Mouse (Mus musculus) spleen, adult 12 weeks (tissue): ENCODE data around the gene Snai3.
A peak's percentile ranks its signal among the peaks of the same experiment; 100 is the strongest.

Source experiments
- DNase-seq: peaks from one replicate; pipeline ENCODE4 v3.0.0; 2022; ENCODE audit warnings: low spot score

Snai3 gene

DNA sequence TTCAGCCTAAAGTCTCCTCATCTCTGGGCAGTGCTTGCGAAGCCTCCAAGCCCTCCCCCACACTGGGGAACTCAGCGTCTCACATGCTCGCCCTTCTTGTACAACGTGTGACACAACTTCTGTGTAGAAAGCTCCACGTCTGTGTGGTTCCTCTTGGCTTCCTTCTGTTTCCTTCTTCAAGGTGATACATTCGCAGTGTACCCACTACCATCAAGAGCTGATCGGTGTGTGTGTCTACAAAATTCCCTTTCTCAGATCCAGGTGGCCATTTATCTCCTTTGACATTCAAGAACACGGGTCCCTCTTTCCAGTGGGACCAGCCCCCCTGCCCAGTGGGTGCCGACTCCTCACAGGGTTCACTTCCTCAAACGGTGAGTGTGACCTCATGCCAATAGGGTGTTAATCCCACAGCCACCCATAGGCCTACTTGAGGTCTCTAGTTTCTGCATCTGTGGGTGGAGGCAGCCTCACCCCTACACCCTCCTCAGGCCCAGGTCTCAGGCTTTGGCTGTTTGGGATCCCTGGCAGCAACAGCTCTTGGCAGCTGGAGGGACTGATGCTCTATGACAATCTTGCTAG, 30.4 kb downstream of the Snai3 start:
- DNase-seq = peak; percentile 50

DNA sequence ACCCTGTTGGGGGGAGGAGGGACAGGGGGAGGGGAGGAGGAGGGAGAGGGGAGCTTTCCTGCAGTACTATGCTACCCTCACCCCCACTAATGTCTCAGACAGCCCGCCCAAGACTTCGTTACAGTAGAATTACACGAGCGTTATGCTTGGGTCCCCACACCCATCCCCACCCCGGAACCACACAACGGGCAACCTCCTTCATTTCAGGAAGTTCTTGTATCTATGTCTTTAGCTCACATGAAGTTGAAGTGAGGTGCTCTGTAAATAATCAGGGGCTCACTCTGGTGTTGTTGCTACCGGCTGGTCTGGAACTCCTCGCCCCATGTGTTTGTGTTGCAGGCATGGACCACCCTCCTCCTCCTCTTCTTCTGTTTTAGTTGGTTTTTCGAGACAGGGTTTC, 32.4 kb downstream of the Snai3 start:
- no peak for DNase-seq

DNA sequence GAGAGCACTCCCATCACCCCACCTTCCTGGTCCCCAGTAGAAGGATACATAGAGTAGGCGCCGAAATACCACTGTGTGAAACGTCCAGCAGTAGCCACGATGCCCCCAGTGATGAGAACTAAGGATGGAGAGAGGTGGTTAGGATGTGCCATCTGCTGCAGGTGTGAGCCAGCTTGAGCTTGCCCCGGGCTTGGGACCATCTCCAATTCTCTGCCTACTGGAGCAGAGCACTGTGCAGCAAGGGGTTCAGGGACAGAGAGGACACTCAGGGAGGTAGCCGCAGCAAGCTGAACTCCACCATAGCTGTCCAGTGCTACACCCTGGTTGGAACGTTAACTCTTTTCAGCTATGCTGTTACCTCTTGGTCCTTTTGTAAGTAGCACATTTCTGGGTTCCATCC, 32.9 kb downstream of the Snai3 start:
- no peak for DNase-seq

DNA sequence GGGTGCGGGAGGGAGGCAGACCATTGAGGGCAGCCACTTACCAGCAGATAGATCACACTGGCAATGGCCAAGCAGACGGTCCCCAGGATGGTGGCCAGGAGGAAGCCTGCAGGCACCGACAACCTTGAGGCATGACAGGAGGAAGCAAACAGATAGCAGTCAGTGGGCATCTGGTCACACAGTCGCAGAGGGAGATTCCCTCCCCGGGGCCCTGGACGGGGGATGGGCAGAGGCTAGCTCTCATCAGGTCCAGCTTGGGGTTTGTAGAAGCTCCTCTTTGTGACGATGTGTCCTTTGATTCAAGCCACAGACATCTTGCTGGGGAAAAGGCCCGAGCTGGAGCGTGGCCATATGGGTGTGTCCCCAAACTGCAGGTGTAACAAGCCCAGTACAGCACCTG, 34.4 kb downstream of the Snai3 start:
- DNase-seq = no peak

DNA sequence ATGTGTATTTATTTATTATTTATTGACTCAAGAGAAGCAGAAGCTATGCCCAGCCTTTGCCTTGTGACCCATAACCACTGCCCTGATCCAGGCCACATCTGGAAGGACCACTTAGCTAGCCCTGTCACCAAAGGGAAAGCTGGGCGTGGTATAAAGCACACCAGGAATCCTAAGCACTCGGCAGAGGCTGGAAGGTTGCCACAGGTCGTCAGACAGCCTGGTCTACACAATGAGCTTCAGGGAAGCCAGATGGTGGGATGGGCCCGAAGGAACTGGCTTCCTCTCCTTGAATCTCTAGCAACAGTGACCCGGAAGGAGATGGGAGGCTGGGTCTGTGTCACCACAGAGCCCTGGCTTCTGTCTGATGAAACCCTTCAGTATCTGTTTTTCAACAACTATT, 36.9 kb downstream of the Snai3 start:
- DNase-seq = no peak

DNA sequence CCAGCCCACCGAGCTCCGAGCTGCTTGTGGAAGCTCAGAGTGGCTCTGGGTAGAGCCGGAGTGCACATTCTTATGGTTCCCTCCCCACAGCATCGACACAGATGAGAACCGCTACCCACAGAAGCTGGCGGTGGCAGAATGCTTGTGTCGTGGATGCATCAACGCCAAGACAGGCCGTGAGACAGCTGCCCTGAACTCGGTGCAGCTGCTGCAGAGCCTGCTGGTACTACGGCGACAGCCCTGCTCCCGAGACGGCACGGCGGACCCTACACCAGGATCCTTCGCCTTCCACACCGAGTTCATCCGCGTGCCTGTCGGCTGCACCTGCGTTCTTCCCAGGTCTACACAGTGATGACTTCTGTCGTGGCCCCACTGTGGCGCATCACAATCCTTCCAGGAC, 37.3 kb downstream of the Snai3 start:
- DNase-seq = no peak

DNA sequence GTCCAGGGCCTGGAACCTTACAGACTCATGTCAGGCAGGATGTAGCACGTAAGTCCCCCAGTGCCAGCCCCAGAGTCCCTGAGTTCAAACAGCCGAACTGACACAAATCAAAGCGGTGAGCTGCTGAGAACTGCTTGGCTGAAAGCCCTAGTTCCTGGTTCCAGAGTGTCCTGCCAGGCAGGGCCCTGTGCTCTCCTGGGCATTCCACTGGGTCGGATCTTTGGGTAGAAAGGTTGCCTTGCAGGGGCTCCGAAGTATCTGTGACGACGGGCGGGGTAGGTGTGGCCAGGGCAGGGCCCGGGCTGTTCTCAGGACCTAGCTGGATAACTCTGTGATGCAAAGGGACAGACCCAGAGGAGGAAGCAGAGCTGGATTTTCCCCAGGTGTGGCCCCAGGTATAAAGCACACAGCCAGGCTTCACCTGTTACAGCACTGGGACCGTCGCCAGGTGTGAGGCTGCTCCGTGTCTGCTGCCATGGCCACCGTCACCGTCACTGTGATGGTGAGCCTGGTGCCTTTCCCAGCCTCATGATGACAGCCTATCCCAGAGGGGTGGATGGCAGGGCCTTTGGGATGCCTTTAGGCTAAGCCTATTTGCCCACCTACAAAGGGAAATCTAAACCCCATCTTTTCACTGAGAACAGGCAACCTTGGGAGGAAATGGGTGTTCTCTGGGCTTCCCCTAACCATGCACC, 39.0 kb downstream of the Snai3 start, which contains the start of gene Il17c:
TSS of gene Il17c (plus strand) at position 645 of the 695 bp plus-strand sequence.
- DNase-seq = no peak

DNA sequence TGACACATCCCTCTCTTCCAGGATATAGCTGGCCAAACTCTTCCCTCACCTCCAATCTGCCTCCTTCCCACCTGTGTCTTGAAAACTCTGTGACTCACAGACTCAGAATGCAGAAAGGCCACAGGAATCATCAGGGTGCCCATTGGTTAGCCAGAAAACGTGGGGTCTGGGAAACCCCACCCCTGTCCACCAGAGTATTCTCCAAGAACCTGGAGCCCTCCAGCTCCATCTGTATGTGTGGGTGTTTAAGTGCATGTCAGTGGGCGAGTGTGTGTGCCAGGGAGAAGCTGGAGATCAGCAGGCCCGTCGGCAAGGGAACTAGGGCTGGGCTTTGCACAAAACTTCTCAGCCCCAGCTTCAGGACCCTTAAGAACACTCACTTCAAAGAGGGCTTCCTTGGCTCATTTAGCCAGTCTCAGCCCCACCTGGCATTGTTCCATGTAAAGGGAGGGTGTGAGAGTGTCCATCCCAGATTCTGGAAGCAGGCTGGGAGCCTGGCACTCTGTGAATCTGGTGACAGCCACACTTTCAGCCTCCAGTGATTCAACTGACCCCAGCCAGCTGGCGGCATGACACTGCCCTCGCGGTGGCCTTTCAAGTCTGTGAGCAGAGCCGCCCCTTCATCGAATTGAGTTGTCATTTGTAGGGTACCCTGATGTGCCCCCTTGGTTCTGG, 40.5 kb downstream of the Snai3 start:
- no peak for DNase-seq

DNA sequence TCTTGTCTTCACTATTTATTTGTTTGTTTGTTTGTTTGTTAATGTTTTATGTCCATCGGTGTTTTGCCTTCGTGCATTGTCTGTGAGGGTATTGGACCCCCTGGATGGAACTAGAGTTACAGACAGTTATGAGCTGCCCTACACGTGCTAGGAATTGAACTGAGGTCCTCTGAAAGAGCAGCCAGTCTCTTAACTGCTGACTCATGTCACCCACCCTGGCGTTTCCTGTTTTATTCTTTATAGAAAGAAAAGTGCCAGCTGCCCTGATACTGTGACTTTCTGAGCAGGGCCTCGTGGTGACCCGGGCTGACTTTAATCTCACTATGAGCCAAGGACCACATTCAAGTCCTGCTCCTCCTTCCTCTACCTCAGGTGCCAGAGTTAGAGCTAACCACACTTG, 45.0 kb downstream of the Snai3 start:
- no peak for DNase-seq

DNA sequence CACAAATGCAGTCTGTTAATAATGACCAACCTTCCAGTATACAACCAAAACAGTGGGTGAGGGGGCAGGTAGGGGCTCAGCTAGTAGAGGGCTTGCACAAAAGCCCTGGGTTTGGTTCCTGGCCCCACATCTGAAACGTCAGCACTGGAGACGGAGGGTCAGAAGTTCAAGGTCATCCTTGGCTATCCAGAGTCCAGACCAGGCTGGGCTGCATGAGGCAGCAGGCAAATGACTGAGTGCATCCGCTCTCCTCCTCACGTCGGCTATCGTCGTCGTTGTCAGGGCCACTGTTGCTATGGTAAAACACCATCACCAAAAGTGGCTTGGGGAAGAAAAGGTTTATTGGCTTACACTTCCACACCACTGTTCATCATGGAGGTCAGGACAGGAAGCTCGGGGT, 46.2 kb downstream of the Snai3 start:
- DNase-seq = no peak

DNA sequence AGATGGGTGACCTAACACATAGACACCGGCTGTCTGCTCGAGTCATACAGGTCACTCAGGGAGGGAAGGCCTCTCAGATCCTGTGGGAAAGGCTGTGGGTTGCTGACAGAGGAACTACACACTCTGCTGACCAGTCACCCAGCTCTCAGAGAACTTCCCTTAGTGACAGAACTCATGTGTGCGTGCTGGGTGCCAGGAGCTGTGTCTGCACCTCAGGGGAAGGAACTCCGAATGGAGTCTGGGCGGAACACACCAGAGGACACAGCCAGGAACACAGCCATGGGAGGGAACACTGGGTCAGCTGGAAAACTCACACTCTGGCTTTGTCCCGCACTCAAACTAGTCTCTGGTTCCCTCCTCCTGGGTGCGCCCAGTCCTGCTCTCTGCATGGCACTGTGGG, 52.9 kb downstream of the Snai3 start:
- no peak for DNase-seq

DNA sequence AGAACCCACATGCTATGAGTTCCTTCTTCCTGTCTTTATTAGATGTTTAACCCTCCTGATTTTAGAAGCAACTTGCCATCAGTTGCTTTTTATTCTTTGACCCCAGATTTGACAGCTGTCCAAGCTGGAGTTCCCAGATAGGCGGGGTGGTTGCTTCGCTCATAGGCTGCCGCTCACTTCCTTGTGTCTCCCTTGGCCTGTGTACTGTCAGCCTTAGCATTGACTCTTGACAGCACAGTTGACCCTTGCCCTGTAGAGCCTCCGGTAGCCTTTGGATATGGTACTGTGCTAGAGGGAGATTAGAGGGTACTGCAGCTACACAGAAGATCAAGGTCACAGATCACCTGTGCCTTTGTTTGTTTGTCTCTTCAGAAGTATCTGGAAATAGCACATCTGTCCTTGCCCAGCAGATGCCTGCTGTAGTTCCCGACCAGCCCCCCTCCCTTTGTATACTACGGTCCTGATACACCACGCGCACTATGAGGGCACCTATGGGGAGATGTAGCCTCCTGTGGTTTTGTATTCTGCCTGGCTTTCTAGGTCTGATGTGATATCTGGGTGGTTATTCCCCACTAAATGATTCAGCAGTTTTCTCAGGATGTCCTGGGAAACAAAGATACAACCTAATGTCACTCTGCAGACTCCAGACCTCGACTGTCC, 55.3 kb downstream of the Snai3 start:
- no peak for DNase-seq
